Mouse (Mus musculus) liver, embryonic 11.5 days (tissue): ENCODE data around the gene Nhsl2. TPM values are rescaled to one million over a fixed set of nuclear protein-coding genes. Genes with fewer than 3 reads are reported as not detected.
A peak's percentile ranks its signal among the peaks of the same experiment; 100 is the strongest.

Source experiments
- ATAC-seq: fragments of 200-750 bp; cut with Nextera tagmentation; replicated peaks from 2 replicates; pipeline ENCODE4 v1.8.0; 2017; ENCODE audit warnings: moderate number of reproducible peaks, mild to moderate bottlenecking, moderate TSS enrichment, moderate library complexity; ENCODE audit not compliant: low FRiP score
- DNase-seq: peaks from one replicate; pipeline ENCODE4 v3.0.0-alpha.2; 2017; ENCODE audit warnings: low spot score
- H3K27ac ChIP-seq: fragments of 300-500 bp; sonication (generic); 2 replicates; pipeline ENCODE4 v1.5.1; 2014; ENCODE audit warnings: mild to moderate bottlenecking, low read depth, low read length, control low read depth
- H3K27me3 ChIP-seq: fragments of 300-500 bp; sonication (generic); replicated peaks from 2 replicates; pipeline ENCODE4 v1.6.1; 2014; ENCODE audit warnings: low read length, mixed read lengths; ENCODE audit not compliant: control insufficient read depth, insufficient read depth
- H3K36me3 ChIP-seq: fragments of 300-500 bp; sonication (generic); 2 replicates; pipeline ENCODE4 v1.6.1; 2014; ENCODE audit warnings: mild to moderate bottlenecking, low read length, moderate library complexity, mixed read lengths; ENCODE audit not compliant: control insufficient read depth, insufficient read depth
- H3K4me1 ChIP-seq: fragments of 300-500 bp; sonication (generic); replicated peaks from 2 replicates; pipeline ENCODE4 v1.6.1; 2014; ENCODE audit warnings: low read length, mixed read lengths; ENCODE audit not compliant: control insufficient read depth, insufficient read depth
- H3K4me2 ChIP-seq: fragments of 300-500 bp; sonication (generic); 2 replicates; pipeline ENCODE4 v1.6.1; 2014; ENCODE audit warnings: mild to moderate bottlenecking, control low read depth, moderate library complexity
- H3K4me3 ChIP-seq: fragments of 300-500 bp; sonication (generic); 2 replicates; pipeline ENCODE4 v1.5.1; 2014; ENCODE audit warnings: low read depth, low read length, control low read depth
- H3K9ac ChIP-seq: fragments of 300-500 bp; sonication (generic); 2 replicates; pipeline ENCODE4 v1.6.1; 2014; ENCODE audit warnings: low read depth, low read length, control low read depth
- H3K9me3 ChIP-seq: fragments of 300-500 bp; sonication (generic); 2 replicates; pipeline ENCODE4 v1.6.1; 2016; ENCODE audit warnings: low read length, inconsistent platforms, mixed read lengths; ENCODE audit not compliant: control insufficient read depth
- WGBS: fragments of 180-500 bp; shearing (Covaris S2); extraction: QIAGEN DNeasy Blood & Tissue Kit; methylation state at CpG from one replicate; pipeline ENCODE4 v1.1.7; 2014; 5-methylcytosine and 5-hydroxymethylcytosine counted together
- polyA plus RNA-seq: library from polyadenylated mRNA; unstranded; fragments of >200 nt; fragmentation: Nextera tagmentation; extraction: Ambion mirVana; gene quantifications from 2 replicates; pipeline ENCODE4 v1.2.1, GENCODE M21; 2014

Nhsl2 gene
- polyA plus RNA-seq, 1 experiment from 2014 or later: 9.0 TPM

GRCm38 (mm10) chrX:102070591-102071471, 221.6 kb downstream of the Nhsl2 start, which contains the start of gene Rtl5:
Gene Rtl5 (minus strand): TSS chrX:102071304.
- no peaks in the 10 kb centered on the region for H3K36me3 ChIP-seq
- H3K27me3 ChIP-seq: peaks cover 38% of the 10 kb centered on the region
- H3K27ac ChIP-seq: no peak within 1 kb of the TSS
- peak; percentile 68 for ATAC-seq
- no peaks in the 10 kb centered on the region for H3K4me1 ChIP-seq
- no peaks in the 10 kb centered on the region for H3K9me3 ChIP-seq
- peak within 1 kb of the TSS; percentile 71 for H3K4me2 ChIP-seq
- H3K9ac ChIP-seq: peak within 1 kb of the TSS; percentile 43; the same call in 1 of the 2 replicates
- DNase-seq: peak; percentile 55
- 11% methylated on average over 61 of the region's 61 CpGs for WGBS
- H3K4me3 ChIP-seq: peak within 1 kb of the TSS; percentile 49

GRCm38 (mm10) chrX:102071517-102071916, 222.3 kb downstream of the Nhsl2 start:
- peak overlapping the region; percentile 71 for H3K4me2 ChIP-seq
- H3K27me3 ChIP-seq: peaks cover 38% of the 10 kb centered on the region
- no peak overlapping the region for H3K9ac ChIP-seq
- WGBS: 42% methylated on average over 2 of the region's 2 CpGs
- no peak overlapping the region for H3K27ac ChIP-seq
- H3K4me3 ChIP-seq: peak overlapping the region; percentile 49
- no peaks in the 10 kb centered on the region for H3K9me3 ChIP-seq
- ATAC-seq: no peak
- no peaks in the 10 kb centered on the region for H3K4me1 ChIP-seq
- DNase-seq: no peak
- no peaks in the 10 kb centered on the region for H3K36me3 ChIP-seq

- Histone ChIP-seq H3K4me3 (no peak overlapping the region), H3K4me2 (no peak overlapping the region), H3K9me3 (no peaks in the 10 kb centered on the region), H3K9ac (no peak overlapping the region), H3K36me3 (no peaks in the 10 kb centered on the region), H3K27me3 (peaks cover 38% of the 10 kb centered on the region), H3K4me1 (no peaks in the 10 kb centered on the region), H3K27ac (no peak overlapping the region)
- DNase-seq (no peak), ATAC-seq (no peak)
- WGBS: 83% methylated on average over 14 of the region's 14 CpGs
Observed at GRCm38 (mm10) chrX:102073605-102074325, 224.6 kb downstream of the Nhsl2 start.

- H3K27ac ChIP-seq: no peak overlapping the region
- DNase-seq: no peak
- no peaks in the 10 kb centered on the region for H3K36me3 ChIP-seq
- ATAC-seq: no peak
- H3K9ac ChIP-seq: no peak overlapping the region
- H3K4me1 ChIP-seq: no peaks in the 10 kb centered on the region
- H3K27me3 ChIP-seq: peaks cover 35% of the 10 kb centered on the region
- 82% methylated on average over 5 of the region's 5 CpGs for WGBS
- no peak overlapping the region for H3K4me2 ChIP-seq
- no peaks in the 10 kb centered on the region for H3K9me3 ChIP-seq
- H3K4me3 ChIP-seq: no peak overlapping the region
Observed at GRCm38 (mm10) chrX:102074435-102074834, 225.2 kb downstream of the Nhsl2 start.

- H3K4me3 ChIP-seq: no peak overlapping the region
- no peaks in the 10 kb centered on the region for H3K36me3 ChIP-seq
- no peaks in the 10 kb centered on the region for H3K4me1 ChIP-seq
- H3K4me2 ChIP-seq: no peak overlapping the region
- no peak overlapping the region for H3K27ac ChIP-seq
- peaks cover 30% of the 10 kb centered on the region for H3K27me3 ChIP-seq
- H3K9me3 ChIP-seq: no peaks in the 10 kb centered on the region
- WGBS: 84% methylated on average over 4 of the region's 4 CpGs
- H3K9ac ChIP-seq: no peak overlapping the region
- DNase-seq: no peak
- ATAC-seq: no peak
Observed at GRCm38 (mm10) chrX:102075158-102075557, 226.0 kb downstream of the Nhsl2 start.

GRCm38 (mm10) chrX:102076886-102077765, 227.9 kb downstream of the Nhsl2 start:
- peaks cover 17% of the 10 kb centered on the region for H3K27me3 ChIP-seq
- no peak for DNase-seq
- WGBS: 72% methylated on average over 7 of the region's 7 CpGs

GRCm38 (mm10) chrX:102081076-102081475, 231.9 kb downstream of the Nhsl2 start:
- Histone ChIP-seq H3K36me3 (no peaks in the 10 kb centered on the region), H3K27me3 (peaks cover 5% of the 10 kb centered on the region), H3K4me3 (no peak overlapping the region), H3K9me3 (no peaks in the 10 kb centered on the region), H3K4me2 (no peak overlapping the region), H3K9ac (no peak overlapping the region), H3K4me1 (no peaks in the 10 kb centered on the region), H3K27ac (no peak overlapping the region)
- WGBS: 68% methylated on average over 10 of the region's 10 CpGs
- no peak for DNase-seq
- ATAC-seq: no peak

More at GRCm38 (mm10) chrX:102076886-102077765, 227.9 kb downstream of the Nhsl2 start:
- ATAC-seq: no peak
- Histone ChIP-seq H3K9ac (no peak overlapping the region), H3K4me2 (no peak overlapping the region), H3K36me3 (no peaks in the 10 kb centered on the region), H3K4me1 (no peaks in the 10 kb centered on the region), H3K27ac (no peak overlapping the region), H3K4me3 (no peak overlapping the region), H3K9me3 (no peaks in the 10 kb centered on the region)

- DNase-seq (no peak), ATAC-seq (no peak)
- no peaks in the 10 kb centered on the region for H3K4me1 ChIP-seq
- 63% methylated on average over 7 of the region's 7 CpGs for WGBS
- H3K27ac ChIP-seq: no peak overlapping the region
- H3K36me3 ChIP-seq: no peaks in the 10 kb centered on the region
- H3K4me2 ChIP-seq: no peak overlapping the region
- H3K9me3 ChIP-seq: no peaks in the 10 kb centered on the region
- peaks cover 10% of the 10 kb centered on the region for H3K27me3 ChIP-seq
- no peak overlapping the region for H3K9ac ChIP-seq
- H3K4me3 ChIP-seq: no peak overlapping the region
Observed at GRCm38 (mm10) chrX:102081573-102082279, 232.5 kb downstream of the Nhsl2 start.
